Mouse (Mus musculus) lung, embryonic 16.5 days (tissue): Measurements from ENCODE around the gene Clock. TPM values are rescaled to one million over a fixed set of nuclear protein-coding genes. Genes with fewer than 3 reads are reported as not detected.

Experiments
- ATAC-seq: fragments of 200-750 bp; cut with Nextera tagmentation; 2 replicates; pipeline ENCODE4 v1.8.0; 2017; ENCODE audit warnings: low read depth, mild to moderate bottlenecking, moderate library complexity
- H3K27ac ChIP-seq: fragments of 300-500 bp; sonication (generic); 2 replicates; pipeline ENCODE4 v1.5.1; 2014; ENCODE audit warnings: mild to moderate bottlenecking, control low read depth, low read length
- H3K27me3 ChIP-seq: fragments of 300-500 bp; sonication (generic); 2 replicates; pipeline ENCODE4 v1.6.1; 2014; ENCODE audit warnings: low read depth, low read length, mixed read lengths; ENCODE audit not compliant: control insufficient read depth, insufficient read depth
- H3K36me3 ChIP-seq: fragments of 300-500 bp; sonication (generic); 2 replicates; pipeline ENCODE4 v1.6.1; 2014; ENCODE audit warnings: low read length; ENCODE audit not compliant: control insufficient read depth, insufficient read depth
- H3K4me1 ChIP-seq: fragments of 300-500 bp; sonication (generic); replicated peaks from 2 replicates; pipeline ENCODE4 v1.6.1; 2014; ENCODE audit warnings: low read length, mixed read lengths; ENCODE audit not compliant: control insufficient read depth, insufficient read depth
- H3K4me2 ChIP-seq: fragments of 300-500 bp; sonication (generic); 2 replicates; pipeline ENCODE4 v1.6.1; 2014; ENCODE audit warnings: low read depth, low read length, control low read depth
- H3K4me3 ChIP-seq: fragments of 300-500 bp; sonication (generic); 2 replicates; pipeline ENCODE4 v1.5.1; 2014; ENCODE audit warnings: mild to moderate bottlenecking, low read length, control low read depth
- H3K9ac ChIP-seq: fragments of 300-500 bp; sonication (generic); 2 replicates; pipeline ENCODE4 v1.6.1; 2014; ENCODE audit warnings: low read length, control low read depth
- H3K9me3 ChIP-seq: fragments of 300-500 bp; sonication (generic); 2 replicates; pipeline ENCODE4 v1.6.1; 2016; ENCODE audit warnings: low read length; ENCODE audit not compliant: control insufficient read depth
- WGBS: fragments of 180-500 bp; shearing (Covaris S2); extraction: QIAGEN DNeasy Blood & Tissue Kit; methylation state at CpG from one replicate; pipeline ENCODE4 v1.1.7; 2014; 5-methylcytosine and 5-hydroxymethylcytosine counted together
- polyA plus RNA-seq: library from polyadenylated mRNA; unstranded; fragments of >200 nt; fragmentation: Nextera tagmentation; extraction: Ambion mirVana; gene quantifications from 2 replicates; pipeline ENCODE4 v1.2.1, GENCODE M21; 2015

Gene Clock
- polyA plus RNA-seq, 1 experiment from 2014 or later = 13.9 TPM

GRCm38 (mm10) chr5:76176841-76177240, 127.8 kb downstream of the Clock start:
- H3K4me2 ChIP-seq = no peak overlapping the region
- H3K27me3 ChIP-seq = no peaks in the 10 kb centered on the region
- no peaks in the 10 kb centered on the region for H3K36me3 ChIP-seq
- ATAC-seq = peak; percentile 91
- WGBS = 40% methylated on average over 11 of the region's 11 CpGs
- no peak overlapping the region for H3K4me3 ChIP-seq
- no peaks in the 10 kb centered on the region for H3K9me3 ChIP-seq
- H3K27ac ChIP-seq = peak overlapping the region; percentile 41
- H3K9ac ChIP-seq = 0 out of 2 replicates have a peak overlapping the region, but pooled peaks have one; percentile 18
- peaks cover 7% of the 10 kb centered on the region for H3K4me1 ChIP-seq

DNA sequence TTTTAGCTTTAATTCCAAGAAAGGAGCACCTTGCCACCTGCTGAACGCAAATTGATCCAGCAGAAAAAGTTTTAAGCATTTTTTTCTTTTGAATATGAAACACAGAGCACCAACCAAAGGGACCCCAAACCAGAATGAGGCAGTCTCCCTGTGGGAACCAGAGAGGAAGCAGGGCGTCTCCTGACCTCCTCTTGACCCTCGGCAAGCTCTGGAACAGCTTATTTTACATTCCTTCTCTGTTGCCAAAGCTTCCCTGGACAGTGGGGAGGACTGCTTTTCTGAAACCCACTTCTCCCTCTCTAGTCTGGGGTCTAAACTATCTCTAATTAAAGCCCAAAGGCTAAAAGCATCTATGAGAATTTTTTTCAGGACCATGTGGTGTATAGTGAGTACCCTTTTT, 128.2 kb downstream of the Clock start:
- Histone ChIP-seq H3K4me1 (peaks cover 7% of the 10 kb centered on the region), H3K9ac (0 out of 2 replicates have a peak overlapping the region, but pooled peaks have one; percentile 18), H3K4me3 (no peak overlapping the region), H3K27ac (peak overlapping the region; percentile 41), H3K9me3 (no peaks in the 10 kb centered on the region), H3K4me2 (no peak overlapping the region), H3K27me3 (no peaks in the 10 kb centered on the region), H3K36me3 (no peaks in the 10 kb centered on the region)
- WGBS = 29% methylated on average over 3 of the region's 3 CpGs
- peak; percentile 78 for ATAC-seq

- Histone ChIP-seq H3K4me3 (no peak overlapping the region), H3K9ac (no peak overlapping the region), H3K27ac (no peak overlapping the region), H3K4me2 (no peak overlapping the region), H3K27me3 (no peaks in the 10 kb centered on the region), H3K36me3 (no peaks in the 10 kb centered on the region), H3K4me1 (peaks cover 7% of the 10 kb centered on the region), H3K9me3 (no peaks in the 10 kb centered on the region)
- ATAC-seq = no peak
- WGBS = 92% methylated on average over 4 of the region's 4 CpGs
These were observed 129.5 kb downstream of the Clock start for GRCm38 (mm10) chr5:76175051-76175450.

GRCm38 (mm10) chr5:76171039-76171438, 133.6 kb downstream of the Clock start:
- no peak for ATAC-seq
- Histone ChIP-seq H3K27me3 (no peaks in the 10 kb centered on the region), H3K4me2 (no peak overlapping the region), H3K27ac (no peak overlapping the region), H3K36me3 (no peaks in the 10 kb centered on the region), H3K9me3 (peaks cover 3% of the 10 kb centered on the region; the same call in 1 of the 2 replicates), H3K9ac (no peak overlapping the region), H3K4me1 (no peaks in the 10 kb centered on the region), H3K4me3 (no peak overlapping the region)

DNA sequence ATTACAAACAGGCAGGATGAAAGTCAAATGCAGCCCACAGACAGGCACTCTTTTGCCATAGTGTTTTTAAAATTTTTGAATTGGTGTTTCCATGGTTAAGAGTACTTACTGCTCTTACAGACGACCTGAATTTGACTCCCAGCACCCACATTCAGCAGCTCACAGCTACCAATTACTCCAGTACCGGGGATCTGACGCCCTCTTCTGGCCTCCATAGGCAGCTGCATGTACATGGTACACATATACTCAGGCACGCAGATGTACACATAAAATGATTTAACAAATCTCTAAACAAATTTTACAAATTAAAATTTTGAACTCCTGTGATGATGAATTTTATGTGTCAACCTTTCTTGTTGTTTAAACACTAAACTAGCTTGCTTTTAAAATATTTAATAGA, 134.1 kb downstream of the Clock start:
- Histone ChIP-seq H3K27me3 (no peaks in the 10 kb centered on the region), H3K4me1 (no peaks in the 10 kb centered on the region), H3K27ac (no peak overlapping the region), H3K4me3 (no peak overlapping the region), H3K9ac (no peak overlapping the region), H3K4me2 (no peak overlapping the region), H3K9me3 (peaks cover 3% of the 10 kb centered on the region; the same call in 1 of the 2 replicates), H3K36me3 (no peaks in the 10 kb centered on the region)
- WGBS = 72% methylated on average over 4 of the region's 4 CpGs
- no peak for ATAC-seq

DNA sequence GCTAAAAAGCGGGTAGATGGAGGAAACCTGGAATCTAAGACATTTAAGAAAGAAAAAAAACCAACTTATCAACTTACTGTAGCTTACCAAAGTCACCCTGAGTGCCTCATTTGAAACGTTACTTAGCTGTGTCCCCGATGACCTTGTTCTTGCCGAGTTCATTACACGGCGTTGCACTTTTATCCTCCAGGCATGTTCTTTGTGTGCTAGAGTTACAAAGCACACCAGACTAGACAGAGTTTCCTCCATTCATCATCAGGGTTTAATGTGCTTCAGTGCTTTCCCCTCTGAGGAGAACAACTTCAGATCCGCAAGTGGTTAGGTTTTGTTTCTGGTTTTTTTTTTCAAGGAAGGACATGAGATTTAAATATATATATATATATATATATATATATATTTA, 139.8 kb downstream of the Clock start:
- no peaks in the 10 kb centered on the region for H3K27me3 ChIP-seq
- peaks cover 3% of the 10 kb centered on the region; the same call in 1 of the 2 replicates for H3K9me3 ChIP-seq
- WGBS = 73% methylated on average over 7 of the region's 7 CpGs
- H3K4me1 ChIP-seq = peaks cover 4% of the 10 kb centered on the region; the same call in 1 of the 2 replicates
- no peak overlapping the region for H3K4me3 ChIP-seq
- H3K27ac ChIP-seq = no peak overlapping the region
- no peak for ATAC-seq
- H3K4me2 ChIP-seq = no peak overlapping the region
- no peak overlapping the region for H3K9ac ChIP-seq
- no peaks in the 10 kb centered on the region for H3K36me3 ChIP-seq

- 44% methylated on average over 4 of the region's 4 CpGs for WGBS
- Histone ChIP-seq H3K4me3 (no peak overlapping the region), H3K9ac (no peak overlapping the region), H3K27me3 (no peaks in the 10 kb centered on the region), H3K27ac (peak overlapping the region; percentile 46), H3K4me2 (no peak overlapping the region), H3K36me3 (no peaks in the 10 kb centered on the region), H3K9me3 (peaks cover 3% of the 10 kb centered on the region), H3K4me1 (peaks cover 4% of the 10 kb centered on the region; the same call in 1 of the 2 replicates)
- ATAC-seq = no peak
These were observed 140.7 kb downstream of the Clock start for GRCm38 (mm10) chr5:76163828-76164390.

GRCm38 (mm10) chr5:76162926-76163325, 141.7 kb downstream of the Clock start:
- H3K4me3 ChIP-seq = no peak overlapping the region
- WGBS = 67% methylated on average over 5 of the region's 5 CpGs
- H3K9ac ChIP-seq = no peak overlapping the region
- H3K27ac ChIP-seq = no peak overlapping the region
- no peaks in the 10 kb centered on the region for H3K36me3 ChIP-seq
- H3K9me3 ChIP-seq = peaks cover 3% of the 10 kb centered on the region
- ATAC-seq = no peak
- no peaks in the 10 kb centered on the region for H3K27me3 ChIP-seq
- H3K4me2 ChIP-seq = no peak overlapping the region
- H3K4me1 ChIP-seq = peaks cover 4% of the 10 kb centered on the region; the same call in 1 of the 2 replicates

GRCm38 (mm10) chr5:76161491-76161890, 143.1 kb downstream of the Clock start:
- Histone ChIP-seq H3K9me3 (no peaks in the 10 kb centered on the region; the same call in 1 of the 2 replicates), H3K4me2 (no peak overlapping the region), H3K36me3 (peaks cover under 1% of the 10 kb centered on the region), H3K27ac (no peak overlapping the region), H3K9ac (no peak overlapping the region), H3K4me3 (no peak overlapping the region), H3K4me1 (peaks cover 4% of the 10 kb centered on the region; the same call in 1 of the 2 replicates), H3K27me3 (no peaks in the 10 kb centered on the region)
- ATAC-seq = no peak
- 87% methylated on average over 6 of the region's 6 CpGs for WGBS
